Mouse (Mus musculus): Measurements from ENCODE around the gene Ripply1.

GRCm38 (mm10) chrX:139780988-139781387 lies 1.2 kb downstream of the Ripply1 start:
- TF ChIP-seq CTCF (IDR thresholded peaks at IDR 0.05; ENCODE audit: low read depth, low read length) = no peak
- no peak for TF ChIP-seq POLR2A (IDR thresholded peaks at IDR 0.05; ENCODE audit: extremely low read depth, insufficient read depth, low read length)
